26 mouse cellular contexts compared by ENCODE assay signal in the genomic region with DNA sequence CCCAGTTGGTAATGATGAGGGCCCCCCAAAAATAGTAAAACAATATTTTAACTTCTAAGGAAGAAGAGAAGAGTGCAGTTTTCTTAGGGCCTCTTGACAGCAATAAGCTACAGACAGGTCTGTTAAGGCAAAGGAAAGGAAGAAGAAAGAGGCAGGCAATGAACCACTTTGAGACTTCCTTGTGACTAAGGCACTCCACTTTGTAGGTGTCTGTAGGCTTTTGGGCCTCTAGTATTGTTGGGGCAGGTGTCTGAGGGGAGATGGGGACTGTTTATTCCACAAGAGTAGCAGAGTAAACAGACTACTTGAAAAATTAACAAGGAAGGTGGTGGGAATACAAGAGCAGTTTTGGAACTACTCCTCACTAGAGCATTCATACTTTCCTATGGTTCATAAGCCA.
A peak's percentile ranks its signal among the peaks of the same experiment; 100 is the strongest.
DNase-seq lines count a peak whose midpoint lies in the region; ATAC-seq and TF ChIP-seq lines count a peak whose summit lies in the region.
"Had no signal": no experiment of that assay in that cellular context is flagged by ENCODE, and none has a peak within 500 bp of the region (broad histone marks: within the 10 kb centered on the region; RNA-seq: fewer than 3 reads in every experiment).

No protein-coding gene starts in this region.

- ATAC-seq in hindbrain, embryonic 11.5 days (ENCODE audit: low FRiP score) = no peak
- ATAC-seq: forebrain, embryonic 15.5 days; hindbrain, postnatal 0 days had no signal

- TF ChIP-seq POLR2A in spleen, adult 2 months (IDR thresholded peaks at IDR 0.05; ENCODE audit: low read depth, low read length) = no peak
- TF ChIP-seq POLR2A in small intestine, adult 2 months (IDR thresholded peaks at IDR 0.05; ENCODE audit: low read depth, low read length) = no peak

- no peak for DNase-seq in spleen, adult 2 months (ENCODE audit: low read depth in 1 of 2, low spot score in 2 of 2)
- no peak for DNase-seq in spleen, postnatal 36 days (ENCODE audit: low spot score in 2 of 2)
- DNase-seq in thymus, postnatal 14 days = peak; percentile 43
- no peak for DNase-seq in thymus, postnatal 10 days (ENCODE audit: low spot score in 2 of 2)
- peak; percentile 74 for DNase-seq in induced T-regulatory cell, adult 2 months (ENCODE audit: low read depth)
- no peak for DNase-seq in hindbrain, embryonic 11.5 days (ENCODE audit: low spot score)
- DNase-seq: adrenal gland, adult 2 months; adrenal gland, postnatal 14 days; cerebellum, adult 11 months; cerebellum, adult 2 months; cerebellum, postnatal 10 days; cerebellum, postnatal 36 days; embryo, embryonic 11 days; gastrocnemius, postnatal 10 days; gastrocnemius, postnatal 36 days; heart, postnatal 36 days had no signal

- H3K4me1 ChIP-seq in spleen, adult 2 months (ENCODE audit: control insufficient read depth, insufficient read depth, insufficient read length) = peaks cover 2% of the 10 kb centered on the region; the same call in 1 of the 2 replicates
- H3K4me1 ChIP-seq in small intestine, adult 2 months (ENCODE audit: control insufficient read depth, insufficient read depth, insufficient read length, low read length) = no peaks in the 10 kb centered on the region
- no peaks in the 10 kb centered on the region for H3K4me1 ChIP-seq in hindbrain, embryonic 11.5 days (replicated peaks; ENCODE audit: control insufficient read depth, insufficient read depth, low read length)
- H3K4me1 ChIP-seq: forebrain, embryonic 12.5 days; forebrain, embryonic 15.5 days; hindbrain, embryonic 10.5 days had no signal

- no peaks in the 10 kb centered on the region for H3K9me3 ChIP-seq in hindbrain, embryonic 11.5 days (ENCODE audit: control insufficient read depth, low read length)
- H3K9me3 ChIP-seq: embryonic facial prominence, embryonic 10.5 days; embryonic facial prominence, embryonic 13.5 days; forebrain, embryonic 12.5 days; forebrain, embryonic 15.5 days; hindbrain, embryonic 10.5 days had no signal

- no peak overlapping the region for H3K9ac ChIP-seq in hindbrain, embryonic 11.5 days (ENCODE audit: low read depth, low read length)
- H3K9ac ChIP-seq: embryonic facial prominence, embryonic 13.5 days; forebrain, embryonic 12.5 days; forebrain, embryonic 15.5 days; hindbrain, embryonic 14.5 days had no signal

- H3K27me3 ChIP-seq in spleen, adult 2 months (ENCODE audit: control insufficient read depth, insufficient read depth, low read length) = no peaks in the 10 kb centered on the region
- H3K27me3 ChIP-seq in small intestine, adult 2 months (ENCODE audit: control insufficient read depth, insufficient read depth, low read length) = no peaks in the 10 kb centered on the region
- H3K27me3 ChIP-seq in hindbrain, embryonic 11.5 days (ENCODE audit: control insufficient read depth, insufficient read depth, low read length) = no peaks in the 10 kb centered on the region
- H3K27me3 ChIP-seq: forebrain, embryonic 12.5 days; forebrain, embryonic 15.5 days had no signal

- no peak overlapping the region for H3K4me2 ChIP-seq in hindbrain, embryonic 11.5 days (replicated peaks; ENCODE audit: low read depth, low read length)
- H3K4me2 ChIP-seq: embryonic facial prominence, embryonic 13.5 days; forebrain, embryonic 12.5 days; forebrain, embryonic 15.5 days; heart, embryonic 11.5 days; hindbrain, embryonic 14.5 days had no signal

- TF ChIP-seq CTCF in spleen, adult 2 months (IDR thresholded peaks at IDR 0.05; ENCODE audit: extremely low read depth, insufficient read depth, insufficient read length, insufficient replicate concordance) = no peak
- TF ChIP-seq CTCF in small intestine, adult 2 months (IDR thresholded peaks at IDR 0.05; ENCODE audit: extremely low read depth, insufficient read length, insufficient replicate concordance, low read depth, low read length) = no peak

- no peak overlapping the region for H3K4me3 ChIP-seq in spleen, adult 2 months (ENCODE audit: extremely low read depth, insufficient read depth, insufficient read length)
- H3K4me3 ChIP-seq in small intestine, adult 2 months (ENCODE audit: low read depth, low read length) = no peak overlapping the region
- H3K4me3 ChIP-seq in hindbrain, embryonic 11.5 days (ENCODE audit: low read depth, low read length) = no peak overlapping the region
- H3K4me3 ChIP-seq: embryonic facial prominence, embryonic 10.5 days; embryonic facial prominence, embryonic 13.5 days; erythroblast, embryonic 14.5 days; forebrain, embryonic 12.5 days; forebrain, embryonic 15.5 days; hindbrain, embryonic 10.5 days had no signal

- H3K36me3 ChIP-seq in spleen, adult 2 months (ENCODE audit: control insufficient read depth, insufficient read depth, low read length) = no peaks in the 10 kb centered on the region
- no peaks in the 10 kb centered on the region for H3K36me3 ChIP-seq in small intestine, adult 2 months (ENCODE audit: control insufficient read depth, insufficient read depth, low read length)
- no peaks in the 10 kb centered on the region for H3K36me3 ChIP-seq in hindbrain, embryonic 11.5 days (ENCODE audit: control insufficient read depth, insufficient read depth, low read length)
- H3K36me3 ChIP-seq: embryonic facial prominence, embryonic 10.5 days; embryonic facial prominence, embryonic 13.5 days; forebrain, embryonic 12.5 days; forebrain, embryonic 15.5 days; hindbrain, embryonic 10.5 days had no signal

- H3K27ac ChIP-seq in spleen, adult 2 months (ENCODE audit: insufficient read depth, low read length) = peak overlapping the region; percentile 92; the same call in 1 of the 2 replicates
- peak overlapping the region; percentile 2; the same call in 1 of the 2 replicates for H3K27ac ChIP-seq in small intestine, adult 2 months (ENCODE audit: insufficient read depth, low read depth, low read length)
- no peak overlapping the region for H3K27ac ChIP-seq in hindbrain, embryonic 11.5 days (ENCODE audit: low read depth, low read length)
- H3K27ac ChIP-seq: embryonic facial prominence, embryonic 10.5 days; embryonic facial prominence, embryonic 13.5 days; forebrain, embryonic 12.5 days; forebrain, embryonic 15.5 days; hindbrain, embryonic 10.5 days; hindbrain, embryonic 14.5 days; hindbrain, postnatal 0 days had no signal

Comparison
In these comparisons a context has a peak if more than half of its experiments do, and no peak if none do; other contexts are left out.
1. DNase-seq: peak in thymus, postnatal 14 days (single experiment) and induced T-regulatory cell, adult 2 months (single experiment); none in spleen, adult 2 months (0 of 2), spleen, postnatal 36 days (0 of 2), thymus, postnatal 10 days (0 of 2) and hindbrain, embryonic 11.5 days (single experiment).